Mouse (Mus musculus) ES-E14 (cell line): ENCODE data around the gene Fcer1g.

Experiments
- HCFC1 ChIP-seq: IDR thresholded peaks from 2 replicates; pipeline ENCODE4 v1.6.1; 2012; ENCODE audit warnings: low read length, inconsistent platforms, borderline replicate concordance; ENCODE audit not compliant: insufficient read depth
- MAFK ChIP-seq: IDR thresholded peaks from 2 replicates; pipeline ENCODE4 v1.6.1; 2014; ENCODE audit warnings: mild to moderate bottlenecking, low read depth, low read length, inconsistent platforms; ENCODE audit not compliant: insufficient read depth
- ZNF384 ChIP-seq: IDR thresholded peaks from 2 replicates; pipeline ENCODE4 v1.6.1; 2012; ENCODE audit warnings: low read depth, low read length, inconsistent platforms

- TF ChIP-seq MAFK = no peak
- TF ChIP-seq HCFC1 = no peak
- no peak for TF ChIP-seq ZNF384
Observed at GRCm38 (mm10) chr1:171193911-171194830, 40.0 kb downstream of the Fcer1g start.
